ENCODE assay signal across 7 mouse cellular contexts in the genomic region with DNA sequence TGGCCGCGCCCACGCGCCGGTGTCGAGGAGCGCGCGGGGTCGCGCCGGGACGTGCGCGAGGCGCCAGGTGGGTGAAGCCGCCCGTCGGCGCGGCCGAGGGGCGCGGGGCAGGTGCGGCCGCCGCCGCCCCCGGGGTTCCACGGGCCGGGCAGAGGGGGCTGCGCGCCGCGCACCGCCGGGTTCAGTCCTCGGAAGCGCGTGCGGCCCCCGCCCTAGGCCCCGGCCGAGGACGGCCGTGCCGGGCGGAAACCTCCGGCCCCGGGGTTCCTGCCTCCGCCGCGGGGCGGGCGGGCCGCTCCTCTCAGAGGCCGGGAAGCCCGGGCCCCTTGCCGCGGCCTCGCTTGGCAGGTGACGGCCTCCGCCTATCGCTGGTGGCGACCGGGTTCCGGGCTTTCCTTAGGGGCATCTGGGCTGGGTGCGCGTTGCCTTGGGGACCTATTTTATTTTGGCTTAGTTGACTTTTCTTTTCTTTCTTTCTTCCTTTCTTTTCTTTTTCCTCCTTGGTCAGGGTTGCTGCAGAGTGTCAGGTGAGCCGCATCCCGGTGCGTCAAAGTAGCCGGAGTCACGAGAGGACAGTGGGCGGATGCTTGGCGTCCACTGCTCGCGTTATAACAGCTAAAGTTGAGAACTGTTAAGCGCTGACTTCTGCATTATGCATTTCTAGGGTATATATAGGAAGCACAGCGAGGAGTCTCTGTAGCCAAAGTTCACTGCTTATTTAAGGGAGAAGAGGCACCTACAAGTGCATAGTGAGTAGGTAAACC. TPM values are rescaled to one million over a fixed set of nuclear protein-coding genes. Genes with fewer than 3 reads are reported as not detected.
DNase-seq lines count a peak whose midpoint lies in the region; ATAC-seq and TF ChIP-seq lines count a peak whose summit lies in the region.

No protein-coding gene starts in this region.

- peak overlapping the region; percentile 88 for H3K27ac ChIP-seq in limb, embryonic 15.5 days
- H3K27ac ChIP-seq in midbrain, embryonic 15.5 days = peak overlapping the region; percentile 71
- H3K27ac ChIP-seq in spleen, adult 2 months (ENCODE audit: insufficient read depth, low read length) = peak overlapping the region; percentile 98

- peak overlapping the region; percentile 98 for H3K4me3 ChIP-seq in limb, embryonic 15.5 days
- H3K4me3 ChIP-seq in midbrain, embryonic 15.5 days = peak overlapping the region; percentile 79
- H3K4me3 ChIP-seq in spleen, adult 2 months (ENCODE audit: extremely low read depth, insufficient read depth, insufficient read length) = peak overlapping the region; percentile 93

- peak overlapping the region; percentile 71 for H3K4me2 ChIP-seq in limb, embryonic 15.5 days
- peak overlapping the region; percentile 64 for H3K4me2 ChIP-seq in midbrain, embryonic 15.5 days

- peak; percentile 53 to 59 for DNase-seq in cerebellum, postnatal 10 days
- DNase-seq in frontal cortex, postnatal 36 days (ENCODE audit: low spot score in 2 of 2) = peak; percentile 49 to 68
- peak; percentile 79 for DNase-seq in induced T-regulatory cell, adult 2 months (ENCODE audit: low read depth)
- DNase-seq in spleen, adult 2 months (ENCODE audit: low read depth in 1 of 2, low spot score in 2 of 2) = peak; percentile 52 to 63

- H3K4me1 ChIP-seq in limb, embryonic 15.5 days = peaks cover 5% of the 10 kb centered on the region
- peaks cover 8% of the 10 kb centered on the region for H3K4me1 ChIP-seq in midbrain, embryonic 15.5 days
- H3K4me1 ChIP-seq in spleen, adult 2 months (ENCODE audit: control insufficient read depth, insufficient read depth, insufficient read length) = peaks cover 14% of the 10 kb centered on the region

- peak overlapping the region; percentile 90 for H3K9ac ChIP-seq in limb, embryonic 15.5 days
- peak overlapping the region; percentile 68 for H3K9ac ChIP-seq in midbrain, embryonic 15.5 days

- H3K27me3 ChIP-seq in limb, embryonic 15.5 days = no peaks in the 10 kb centered on the region
- no peaks in the 10 kb centered on the region for H3K27me3 ChIP-seq in midbrain, embryonic 15.5 days (replicated peaks)
- no peaks in the 10 kb centered on the region for H3K27me3 ChIP-seq in spleen, adult 2 months (ENCODE audit: control insufficient read depth, insufficient read depth, low read length)

- ATAC-seq in activated CD4-positive, CD25-positive, alpha-beta regulatory T cell, adult 4 months = peak; percentile 43
- 0 out of 2 replicates have a peak, but pooled peaks have one; percentile 36 for ATAC-seq in limb, embryonic 15.5 days (ENCODE audit: insufficient number of reproducible peaks, low FRiP score, low TSS enrichment, low read depth)
- peak; percentile 85 for ATAC-seq in midbrain, embryonic 15.5 days (replicated peaks)

- WGBS in limb, embryonic 15.5 days = under 1% methylated on average over 41 of the region's 80 CpGs
- WGBS in midbrain, embryonic 15.5 days = under 1% methylated on average over 76 of the region's 80 CpGs
- WGBS in spleen, adult 2 months = under 1% methylated on average over 67 of the region's 80 CpGs

- H3K9me3 ChIP-seq in limb, embryonic 15.5 days = no peaks in the 10 kb centered on the region
- no peaks in the 10 kb centered on the region for H3K9me3 ChIP-seq in midbrain, embryonic 15.5 days

- no peaks in the 10 kb centered on the region for H3K36me3 ChIP-seq in limb, embryonic 15.5 days
- no peaks in the 10 kb centered on the region for H3K36me3 ChIP-seq in midbrain, embryonic 15.5 days (replicated peaks)
- no peaks in the 10 kb centered on the region for H3K36me3 ChIP-seq in spleen, adult 2 months (ENCODE audit: control insufficient read depth, insufficient read depth, low read length)

- no peak for TF ChIP-seq CTCF in spleen, adult 2 months (IDR thresholded peaks at IDR 0.05; ENCODE audit: extremely low read depth, insufficient read depth, insufficient read length, insufficient replicate concordance)

- TF ChIP-seq POLR2A in spleen, adult 2 months (IDR thresholded peaks at IDR 0.05; ENCODE audit: low read depth, low read length) = no peak

RNA-seq across cellular contexts. Expression of a gene that starts 0.6 kb away (rescaled TPM):
- not detected for polyA plus RNA-seq in activated CD4-positive, CD25-positive, alpha-beta regulatory T cell, adult 4 months (2017; shearing (Covaris generic))
- polyA plus RNA-seq in limb, embryonic 15.5 days (2015; fragmentation: Nextera tagmentation; extraction: Ambion mirVana) = not detected in 2 replicates
- not detected in 2 replicates for polyA plus RNA-seq in midbrain, embryonic 15.5 days (2015; fragmentation: Nextera tagmentation; extraction: Ambion mirVana)
- polyA plus RNA-seq in spleen, adult 2 months (2012; rRNA removed) = not detected in 2 replicates

RNA-seq across cellular contexts. Expression of a gene that starts 0.9 kb away (rescaled TPM):
- polyA plus RNA-seq in activated CD4-positive, CD25-positive, alpha-beta regulatory T cell, adult 4 months (2017; shearing (Covaris generic)) = 10 to 100 TPM; 49.0 to 54.6 TPM
- polyA plus RNA-seq in limb, embryonic 15.5 days (2015; fragmentation: Nextera tagmentation; extraction: Ambion mirVana) = 33.8 and 39.3 TPM in 2 replicates
- polyA plus RNA-seq in midbrain, embryonic 15.5 days (2015; fragmentation: Nextera tagmentation; extraction: Ambion mirVana) = 21.9 and 25.0 TPM in 2 replicates
- 33.6 and 38.9 TPM in 2 replicates for polyA plus RNA-seq in spleen, adult 2 months (2012; rRNA removed)

Comparison
In these comparisons a context has a peak if more than half of its experiments do, and no peak if none do; other contexts are left out.
1. Peak in every context shown above with its lines: DNase-seq, ATAC-seq, H3K4me3 ChIP-seq and H3K27ac ChIP-seq.